18 mouse cellular contexts compared by ENCODE assay signal in the genomic region with DNA sequence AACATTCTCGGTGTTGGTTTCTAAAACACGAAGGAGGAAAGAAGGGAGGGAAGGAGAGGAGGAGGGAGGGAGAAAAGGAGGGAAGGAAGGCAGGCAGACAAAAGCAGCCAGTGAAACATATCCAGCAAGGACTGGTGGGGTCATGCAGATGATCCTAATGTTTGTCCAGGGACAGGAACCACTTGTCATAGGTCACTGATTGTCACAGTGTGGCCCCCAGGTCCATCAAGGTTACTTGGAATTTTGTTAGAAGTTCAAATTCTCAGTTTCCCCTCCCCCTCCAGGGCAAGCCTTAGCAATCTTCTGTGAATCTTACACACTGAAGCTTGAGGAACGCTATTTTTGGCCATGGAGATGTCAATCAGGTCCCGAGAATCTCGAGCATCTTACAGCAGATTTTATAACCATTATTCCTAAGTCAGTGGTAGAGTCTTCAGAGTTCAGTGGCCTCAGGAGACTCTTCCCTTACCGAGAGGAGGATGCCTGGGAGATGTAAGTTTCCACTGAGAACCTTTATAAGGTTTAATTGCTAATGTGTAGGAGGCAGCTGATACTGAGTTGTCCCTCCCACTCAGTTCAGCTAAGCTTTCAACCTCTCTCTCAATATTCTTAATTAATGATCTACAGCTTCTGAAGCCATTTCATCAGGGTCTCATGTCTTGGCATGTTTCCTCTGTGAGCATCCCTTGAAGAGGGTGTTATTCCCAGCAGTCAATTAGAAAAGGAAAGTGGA.
"Had no signal": no experiment of that assay in that cellular context is flagged by ENCODE, and none has a peak within 500 bp of the region (broad histone marks: within the 10 kb centered on the region; RNA-seq: fewer than 3 reads in every experiment).

No protein-coding gene starts in this region.

- H3K4me2 ChIP-seq: liver, embryonic 15.5 days; lung, embryonic 15.5 days; midbrain, embryonic 12.5 days; midbrain, embryonic 15.5 days; neural tube, embryonic 12.5 days had no signal

- H3K27ac ChIP-seq: liver, embryonic 15.5 days; lung, embryonic 15.5 days; macrophage; midbrain, embryonic 12.5 days; midbrain, embryonic 15.5 days; neural tube, embryonic 12.5 days had no signal

- H3K4me3 ChIP-seq: liver, embryonic 15.5 days; lung, embryonic 15.5 days; megakaryocyte, embryonic 14.5 days; midbrain, embryonic 12.5 days; midbrain, embryonic 15.5 days; neural tube, embryonic 12.5 days had no signal

- DNase-seq: liver, postnatal 0 days; lung, adult 2 months; lung, postnatal 14 days; lung, postnatal 36 days; right cerebral cortex, postnatal 25 days; right cerebral cortex, postnatal 4 days; spleen, adult 18-20 months; thymus, adult 2 months; thymus, postnatal 25 days; thymus, postnatal 4 days had no signal

- H3K27me3 ChIP-seq: liver, embryonic 15.5 days; lung, embryonic 15.5 days; megakaryocyte, embryonic 14.5 days; midbrain, embryonic 12.5 days; midbrain, embryonic 15.5 days; neural tube, embryonic 12.5 days had no signal

- H3K9ac ChIP-seq: liver, embryonic 15.5 days; liver, postnatal 0 days; lung, embryonic 15.5 days; midbrain, embryonic 12.5 days; midbrain, embryonic 15.5 days; neural tube, embryonic 12.5 days had no signal

- H3K4me1 ChIP-seq: liver, embryonic 15.5 days; lung, embryonic 15.5 days had no signal

- H3K36me3 ChIP-seq: liver, embryonic 15.5 days; lung, embryonic 15.5 days; midbrain, embryonic 12.5 days; midbrain, embryonic 15.5 days; neural tube, embryonic 12.5 days had no signal

- ATAC-seq: lung, postnatal 0 days; midbrain, embryonic 15.5 days had no signal

- H3K9me3 ChIP-seq: liver, embryonic 15.5 days; lung, embryonic 15.5 days; megakaryocyte, embryonic 14.5 days; midbrain, embryonic 12.5 days; midbrain, embryonic 15.5 days; neural tube, embryonic 12.5 days had no signal
